Mouse (Mus musculus): ENCODE measurements at regions not wholly inside any gene's neighbourhood (a gene's known extent, or its start where the extent isn't known, plus 50 kb on each side); places are given as distances from the start of the nearest gene placed in this dataset.

DNA sequence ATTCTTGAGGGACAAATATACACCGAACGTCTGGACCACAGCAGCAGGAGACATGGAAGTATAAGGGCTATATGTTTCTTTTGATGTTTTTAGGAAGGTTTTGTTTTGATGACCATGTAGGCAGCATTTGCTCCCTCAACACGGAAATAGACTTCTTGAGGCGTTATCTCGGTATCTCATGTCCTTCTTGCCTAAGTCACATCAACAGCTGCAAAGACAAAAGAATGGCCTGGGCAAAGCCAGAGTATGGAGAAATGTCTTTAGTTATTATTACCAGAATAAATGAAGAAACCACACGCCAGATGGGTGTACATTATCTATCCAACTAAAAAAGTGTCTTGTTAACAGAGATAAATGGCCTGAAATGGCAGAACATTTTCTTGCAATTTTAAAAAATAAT lies 183.2 kb downstream of the Ppargc1a start:
- no peak for TF ChIP-seq CTCF (IDR thresholded peaks at IDR 0.05)
- TF ChIP-seq POLR2A (IDR thresholded peaks at IDR 0.05; ENCODE audit: insufficient read depth, low read depth, low read length) = no peak
- no peak for TF ChIP-seq EP300 (IDR thresholded peaks at IDR 0.05; ENCODE audit: insufficient read depth, low read depth, low read length)

Data from heart, adult 2 months (tissue).